ENCODE assay signal across 8 mouse cellular contexts in genomic region chr7:28168320-28169115, GRCm38 (mm10). TPM values are rescaled to one million over a fixed set of nuclear protein-coding genes. Genes with fewer than 3 reads are reported as not detected.
DNase-seq lines count a peak whose midpoint lies in the region; ATAC-seq lines count a peak whose summit lies in the region.

No protein-coding gene starts in this region.

- H3K4me3 ChIP-seq in forebrain, embryonic 16.5 days (replicated peaks; ENCODE audit: low read length), result peak overlapping the region; percentile 90
- H3K4me3 ChIP-seq in hindbrain, embryonic 11.5 days (ENCODE audit: low read depth, low read length), result peak overlapping the region; percentile 86

- H3K4me2 ChIP-seq in forebrain, embryonic 16.5 days (ENCODE audit: low read length), result peak overlapping the region; percentile 97
- peak overlapping the region; percentile 83 for H3K4me2 ChIP-seq in hindbrain, embryonic 11.5 days (replicated peaks; ENCODE audit: low read depth, low read length)

- peak; percentile 94 for DNase-seq in NIH3T3 (ENCODE audit: low read depth)
- DNase-seq in cerebellum, adult 18-20 months, result peak; percentile 53 to 55
- peak; percentile 75 for DNase-seq in hindbrain, embryonic 11.5 days (ENCODE audit: low spot score)
- DNase-seq in layer of hippocampus, adult 9-10 months (ENCODE audit: low spot score), result peak; percentile 36
- peak; percentile 71 for DNase-seq in lung, postnatal 25 days (ENCODE audit: low spot score)
- DNase-seq in ovary, postnatal 36 days (ENCODE audit: low spot score), result peak; percentile 54
- peak; percentile 76 for DNase-seq in urinary bladder, postnatal 14 days (ENCODE audit: low spot score)

- H3K27ac ChIP-seq in forebrain, embryonic 16.5 days (ENCODE audit: low read length), result peak overlapping the region; percentile 81; the same call in 1 of the 2 replicates
- H3K27ac ChIP-seq in hindbrain, embryonic 11.5 days (ENCODE audit: low read depth, low read length), result no peak overlapping the region

- peak overlapping the region; percentile 58 for H3K9ac ChIP-seq in forebrain, embryonic 16.5 days (replicated peaks; ENCODE audit: low read depth, low read length)
- peak overlapping the region; percentile 44; the same call in 1 of the 2 replicates for H3K9ac ChIP-seq in hindbrain, embryonic 11.5 days (ENCODE audit: low read depth, low read length)

- ATAC-seq in forebrain, embryonic 16.5 days, result 0 out of 2 replicates have a peak, but pooled peaks have one; percentile 13
- peak; percentile 38; the same call in 1 of the 2 replicates for ATAC-seq in hindbrain, embryonic 11.5 days (ENCODE audit: low FRiP score)

- H3K9me3 ChIP-seq in forebrain, embryonic 16.5 days (ENCODE audit: control insufficient read depth, low read length), result peaks cover 3% of the 10 kb centered on the region; the same call in 1 of the 2 replicates
- no peaks in the 10 kb centered on the region for H3K9me3 ChIP-seq in hindbrain, embryonic 11.5 days (ENCODE audit: control insufficient read depth, low read length)

- WGBS in forebrain, embryonic 16.5 days, result 11% methylated on average over 9 of the region's 9 CpGs
- 9% methylated on average over 9 of the region's 9 CpGs for WGBS in hindbrain, embryonic 11.5 days

- no peaks in the 10 kb centered on the region for H3K36me3 ChIP-seq in forebrain, embryonic 16.5 days (ENCODE audit: control insufficient read depth, insufficient read depth)
- H3K36me3 ChIP-seq in hindbrain, embryonic 11.5 days (ENCODE audit: control insufficient read depth, insufficient read depth, low read length), result no peaks in the 10 kb centered on the region

- peaks cover 29% of the 10 kb centered on the region for H3K4me1 ChIP-seq in forebrain, embryonic 16.5 days (replicated peaks; ENCODE audit: control insufficient read depth, insufficient read depth, low read length)
- peaks cover 5% of the 10 kb centered on the region; the same call in 1 of the 2 replicates for H3K4me1 ChIP-seq in hindbrain, embryonic 11.5 days (replicated peaks; ENCODE audit: control insufficient read depth, insufficient read depth, low read length)

- no peaks in the 10 kb centered on the region for H3K27me3 ChIP-seq in forebrain, embryonic 16.5 days (replicated peaks; ENCODE audit: control insufficient read depth, insufficient read depth, low read length)
- H3K27me3 ChIP-seq in hindbrain, embryonic 11.5 days (ENCODE audit: control insufficient read depth, insufficient read depth, low read length), result no peaks in the 10 kb centered on the region

RNA-seq across cellular contexts. Expression of gene Fbl, which starts 1.0 kb away (rescaled TPM):
- polyA plus RNA-seq in forebrain, embryonic 16.5 days (2015; fragmentation: Nextera tagmentation; extraction: Ambion mirVana), result 84.4 and 86.8 TPM in 2 replicates
- 38.3 and 45.9 TPM in 2 replicates for polyA plus RNA-seq in hindbrain, embryonic 11.5 days (2014; fragmentation: Nextera tagmentation; extraction: Ambion mirVana)

RNA-seq across cellular contexts. Expression of gene Dyrk1b, which starts 10.8 kb away (rescaled TPM):
- polyA plus RNA-seq in forebrain, embryonic 16.5 days (2015; fragmentation: Nextera tagmentation; extraction: Ambion mirVana), result 14.4 and 14.8 TPM in 2 replicates
- 18.1 and 23.5 TPM in 2 replicates for polyA plus RNA-seq in hindbrain, embryonic 11.5 days (2014; fragmentation: Nextera tagmentation; extraction: Ambion mirVana)

RNA-seq across cellular contexts. Expression of gene 9530053A07Rik, which starts 39.3 kb away (rescaled TPM):
- 0.06 and 0.14 TPM in 2 replicates for polyA plus RNA-seq in forebrain, embryonic 16.5 days (2015; fragmentation: Nextera tagmentation; extraction: Ambion mirVana)
- 0.05 and 0.07 TPM in 2 replicates for polyA plus RNA-seq in hindbrain, embryonic 11.5 days (2014; fragmentation: Nextera tagmentation; extraction: Ambion mirVana)

Comparison
In these comparisons a context has a peak if more than half of its experiments do, and no peak if none do; other contexts are left out.
1. DNase-seq: peak in every context shown above with its lines; median percentile 94 in NIH3T3; 76 in urinary bladder, postnatal 14 days; 75 in hindbrain, embryonic 11.5 days; 71 in lung, postnatal 25 days; 54 in cerebellum, adult 18-20 months; 54 in ovary, postnatal 36 days; 36 in layer of hippocampus, adult 9-10 months.